Mouse (Mus musculus) neural tube, embryonic 14.5 days (tissue): ENCODE data around the gene Ablim2. TPM values are rescaled to one million over a fixed set of nuclear protein-coding genes. Genes with fewer than 3 reads are reported as not detected.

Experiments
- ATAC-seq: fragments of 200-750 bp; cut with Nextera tagmentation; 2 replicates; pipeline ENCODE4 v1.8.0; 2017; ENCODE audit warnings: low read depth, mild to moderate bottlenecking, moderate TSS enrichment, moderate library complexity
- H3K27ac ChIP-seq: fragments of 300-500 bp; sonication (generic); 2 replicates; pipeline ENCODE4 v1.5.1; 2014; ENCODE audit warnings: low read depth, mild to moderate bottlenecking, control low read depth, low read length, moderate library complexity, mixed read lengths
- H3K27me3 ChIP-seq: fragments of 300-500 bp; sonication (generic); 2 replicates; pipeline ENCODE4 v1.6.1; 2014; ENCODE audit warnings: low read length; ENCODE audit not compliant: control insufficient read depth, insufficient read depth
- H3K36me3 ChIP-seq: fragments of 300-500 bp; sonication (generic); 2 replicates; pipeline ENCODE4 v1.6.1; 2014; ENCODE audit warnings: low read length, mixed read lengths; ENCODE audit not compliant: control insufficient read depth, insufficient read depth
- H3K4me1 ChIP-seq: fragments of 300-500 bp; sonication (generic); 2 replicates; pipeline ENCODE4 v1.6.1; 2014; ENCODE audit warnings: low read length; ENCODE audit not compliant: control insufficient read depth, insufficient read depth
- H3K4me2 ChIP-seq: fragments of 300-500 bp; sonication (generic); 2 replicates; pipeline ENCODE4 v1.6.1; 2014; ENCODE audit warnings: mild to moderate bottlenecking, low read depth, low read length, control low read depth
- H3K4me3 ChIP-seq: fragments of 300-500 bp; sonication (generic); 2 replicates; pipeline ENCODE4 v1.5.1; 2014; ENCODE audit warnings: low read depth, low read length, control low read depth, mixed read lengths
- H3K9ac ChIP-seq: fragments of 300-500 bp; sonication (generic); replicated peaks from 2 replicates; pipeline ENCODE4 v1.6.1; 2014; ENCODE audit warnings: low read depth, mild to moderate bottlenecking, control low read depth, low read length, mixed read lengths
- H3K9me3 ChIP-seq: fragments of 300-500 bp; sonication (generic); 2 replicates; pipeline ENCODE4 v1.6.1; 2016; ENCODE audit warnings: low read length; ENCODE audit not compliant: control insufficient read depth
- WGBS: fragments of 180-500 bp; shearing (Covaris S2); extraction: QIAGEN DNeasy Blood & Tissue Kit; methylation state at CpG from one replicate; pipeline ENCODE4 v1.1.7; 2014; 5-methylcytosine and 5-hydroxymethylcytosine counted together
- polyA plus RNA-seq: library from polyadenylated mRNA; unstranded; fragments of >200 nt; fragmentation: Nextera tagmentation; extraction: Ambion mirVana; gene quantifications from 2 replicates; pipeline ENCODE4 v1.2.1, GENCODE M21; 2014

Ablim2 gene
- 18.3 and 26.1 TPM in 2 replicates for polyA plus RNA-seq

GRCm38 (mm10) chr5:35757639-35758001 is at the start of gene Ablim2:
TSS of gene Ablim2 (plus strand) at chr5:35757880.
- H3K27ac ChIP-seq = peak within 1 kb of the TSS; percentile 58
- H3K9ac ChIP-seq = peak within 1 kb of the TSS; percentile 74
- H3K27me3 ChIP-seq = peaks cover 19% of the 10 kb centered on the region; the same call in 1 of the 2 replicates
- no peaks in the 10 kb centered on the region for H3K9me3 ChIP-seq
- H3K4me2 ChIP-seq = peak within 1 kb of the TSS; percentile 91
- peaks cover 4% of the 10 kb centered on the region for H3K4me1 ChIP-seq
- H3K4me3 ChIP-seq = peak within 1 kb of the TSS; percentile 64
- ATAC-seq = peak; percentile 98
- WGBS = under 1% methylated on average over 31 of the region's 35 CpGs
- no peaks in the 10 kb centered on the region for H3K36me3 ChIP-seq

- 67% methylated on average over 3 of the region's 3 CpGs for WGBS
- H3K9ac ChIP-seq = no peak overlapping the region
- no peaks in the 10 kb centered on the region for H3K27me3 ChIP-seq
- H3K9me3 ChIP-seq = no peaks in the 10 kb centered on the region
- H3K4me3 ChIP-seq = no peak overlapping the region
- no peaks in the 10 kb centered on the region for H3K36me3 ChIP-seq
- H3K4me2 ChIP-seq = no peak overlapping the region
- no peak overlapping the region for H3K27ac ChIP-seq
- no peaks in the 10 kb centered on the region for H3K4me1 ChIP-seq
- no peak for ATAC-seq
These were observed 47.2 kb upstream of the Ablim2 start for GRCm38 (mm10) chr5:35710481-35710880.

GRCm38 (mm10) chr5:35710931-35711330 is 46.7 kb upstream of the Ablim2 start:
- Histone ChIP-seq H3K9me3 (no peaks in the 10 kb centered on the region), H3K27me3 (no peaks in the 10 kb centered on the region), H3K4me2 (no peak overlapping the region), H3K4me3 (no peak overlapping the region), H3K36me3 (no peaks in the 10 kb centered on the region), H3K27ac (no peak overlapping the region), H3K4me1 (no peaks in the 10 kb centered on the region), H3K9ac (no peak overlapping the region)
- 44% methylated on average over 3 of the region's 3 CpGs for WGBS
- no peak for ATAC-seq

GRCm38 (mm10) chr5:35712517-35712916 is 45.2 kb upstream of the Ablim2 start:
- WGBS = 75% methylated on average over 5 of the region's 5 CpGs
- H3K9ac ChIP-seq = no peak overlapping the region

GRCm38 (mm10) chr5:35713649-35714354 is 43.9 kb upstream of the Ablim2 start:
- no peaks in the 10 kb centered on the region for H3K4me1 ChIP-seq
- H3K27ac ChIP-seq = no peak overlapping the region
- 54% methylated on average over 13 of the region's 13 CpGs for WGBS
- H3K27me3 ChIP-seq = no peaks in the 10 kb centered on the region
- H3K9me3 ChIP-seq = no peaks in the 10 kb centered on the region
- no peak overlapping the region for H3K4me2 ChIP-seq
- H3K9ac ChIP-seq = no peak overlapping the region
- no peaks in the 10 kb centered on the region for H3K36me3 ChIP-seq
- peak; percentile 96 for ATAC-seq
- no peak overlapping the region for H3K4me3 ChIP-seq

More at GRCm38 (mm10) chr5:35712517-35712916, 45.2 kb upstream of the Ablim2 start:
- H3K36me3 ChIP-seq = no peaks in the 10 kb centered on the region
- no peak overlapping the region for H3K4me2 ChIP-seq
- no peaks in the 10 kb centered on the region for H3K27me3 ChIP-seq
- H3K9me3 ChIP-seq = no peaks in the 10 kb centered on the region
- H3K27ac ChIP-seq = no peak overlapping the region
- H3K4me1 ChIP-seq = no peaks in the 10 kb centered on the region
- ATAC-seq = no peak
- no peak overlapping the region for H3K4me3 ChIP-seq

- Histone ChIP-seq H3K27ac (no peak overlapping the region), H3K4me1 (no peaks in the 10 kb centered on the region), H3K4me2 (no peak overlapping the region), H3K9ac (no peak overlapping the region), H3K9me3 (no peaks in the 10 kb centered on the region), H3K4me3 (no peak overlapping the region), H3K27me3 (no peaks in the 10 kb centered on the region), H3K36me3 (no peaks in the 10 kb centered on the region)
- ATAC-seq = no peak
- WGBS = 81% methylated on average over 5 of the region's 5 CpGs
These were observed 40.2 kb upstream of the Ablim2 start for GRCm38 (mm10) chr5:35717455-35717854.

DNA sequence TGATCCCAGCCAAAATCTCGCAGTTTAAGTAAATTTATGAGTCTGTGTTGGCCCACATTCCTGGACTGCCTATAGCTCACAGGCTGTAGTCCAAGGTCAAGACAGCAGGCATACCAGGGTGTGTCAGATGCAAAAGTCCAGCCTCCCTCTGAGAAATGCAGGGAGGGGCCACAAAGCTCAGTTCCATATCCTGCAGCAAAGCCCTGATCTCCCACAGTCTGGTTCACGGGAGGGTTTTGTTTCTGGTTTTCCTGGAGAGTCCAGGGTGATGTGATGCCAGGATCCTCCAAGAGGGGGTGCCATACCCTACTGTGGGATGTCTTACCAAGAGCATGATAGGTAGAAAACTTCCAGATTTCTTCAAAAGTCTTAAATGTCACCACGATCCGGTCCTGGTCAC is 39.7 kb upstream of the Ablim2 start:
- H3K9me3 ChIP-seq = no peaks in the 10 kb centered on the region
- H3K36me3 ChIP-seq = no peaks in the 10 kb centered on the region
- H3K9ac ChIP-seq = no peak overlapping the region
- no peak overlapping the region for H3K27ac ChIP-seq
- H3K4me2 ChIP-seq = no peak overlapping the region
- no peaks in the 10 kb centered on the region for H3K4me1 ChIP-seq
- H3K4me3 ChIP-seq = no peak overlapping the region
- no peaks in the 10 kb centered on the region for H3K27me3 ChIP-seq
- 54% methylated on average over 4 of the region's 4 CpGs for WGBS
- ATAC-seq = no peak

- Histone ChIP-seq H3K4me2 (no peak overlapping the region), H3K36me3 (no peaks in the 10 kb centered on the region), H3K27me3 (no peaks in the 10 kb centered on the region), H3K4me3 (no peak overlapping the region), H3K9me3 (no peaks in the 10 kb centered on the region), H3K4me1 (no peaks in the 10 kb centered on the region), H3K27ac (no peak overlapping the region), H3K9ac (no peak overlapping the region)
- no peak for ATAC-seq
- 74% methylated on average over 11 of the region's 11 CpGs for WGBS
These were observed 38.9 kb upstream of the Ablim2 start for GRCm38 (mm10) chr5:35718817-35719216.

DNA sequence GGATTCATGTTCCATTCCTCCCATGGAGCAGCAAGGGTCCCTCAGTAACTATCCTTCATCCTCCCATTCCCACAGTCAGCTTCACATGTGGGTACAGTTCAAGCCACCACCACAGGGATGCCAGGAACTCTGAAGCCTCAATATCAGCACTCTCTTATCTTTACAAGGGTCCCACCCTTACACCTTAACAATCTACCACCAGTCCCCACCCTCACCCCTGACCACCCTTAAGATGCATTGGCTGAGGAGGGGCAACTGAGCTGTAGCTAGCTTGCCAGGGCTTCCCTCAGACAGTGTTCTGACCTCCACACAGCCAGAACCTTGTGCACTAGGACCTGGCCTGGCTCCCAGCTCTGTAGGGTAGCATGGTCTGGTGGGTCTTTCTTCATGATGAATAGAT is 38.3 kb upstream of the Ablim2 start:
- Histone ChIP-seq H3K4me3 (no peak overlapping the region), H3K4me1 (no peaks in the 10 kb centered on the region), H3K9ac (no peak overlapping the region), H3K9me3 (no peaks in the 10 kb centered on the region), H3K27me3 (no peaks in the 10 kb centered on the region), H3K27ac (no peak overlapping the region), H3K4me2 (no peak overlapping the region), H3K36me3 (no peaks in the 10 kb centered on the region)
- ATAC-seq = no peak
